Mouse (Mus musculus) liver, embryonic 14.5 days (tissue): ENCODE data around the gene Taok1. TPM values are rescaled to one million over a fixed set of nuclear protein-coding genes. Genes with fewer than 3 reads are reported as not detected.

Source experiments
- ATAC-seq: fragments of 200-750 bp; cut with Nextera tagmentation; 2 replicates; pipeline ENCODE4 v1.8.0; 2017; ENCODE audit warnings: moderate number of reproducible peaks, mild to moderate bottlenecking, moderate library complexity; ENCODE audit not compliant: insufficient read depth
- DNase-seq, 3 experiments: peaks; one replicate each; pipeline ENCODE4 v3.0.0-alpha.2; 2012 to 2013; ENCODE audit warnings: low read depth in 3 of 3, low spot score in 3 of 3
- H3K27ac ChIP-seq: fragments of 300-500 bp; sonication (generic); 2 replicates; pipeline ENCODE4 v1.5.1; 2014; ENCODE audit warnings: moderate library complexity, mild to moderate bottlenecking, control low read depth, inconsistent platforms
- H3K27me3 ChIP-seq: fragments of 300-500 bp; sonication (generic); 2 replicates; pipeline ENCODE4 v1.6.1; 2014; ENCODE audit warnings: mild to moderate bottlenecking, low read length, moderate library complexity; ENCODE audit not compliant: control insufficient read depth, insufficient read depth
- H3K36me3 ChIP-seq: fragments of 300-500 bp; sonication (generic); replicated peaks from 2 replicates; pipeline ENCODE4 v1.6.1; 2014; ENCODE audit warnings: low read depth; ENCODE audit not compliant: control insufficient read depth, insufficient read depth
- H3K4me1 ChIP-seq, 2 experiments: fragments of 200-500 bp in 1 of 2; fragments of 300-500 bp in 1 of 2; sonication (generic) in 1 of 2; replicated peaks; 2 replicates each; pipeline ENCODE4 v1.6.1; 2012 to 2014; ENCODE audit warnings: antibody characterized with exemption in 1 of 2, inconsistent platforms in 1 of 2, low read length in 1 of 2; ENCODE audit not compliant: control insufficient read depth in 2 of 2, insufficient read depth in 2 of 2
- H3K4me2 ChIP-seq: fragments of 300-500 bp; sonication (generic); 2 replicates; pipeline ENCODE4 v1.6.1; 2014; ENCODE audit warnings: low read depth, mild to moderate bottlenecking, control low read depth, moderate library complexity
- H3K4me3 ChIP-seq, 2 experiments: fragments of 200-500 bp in 1 of 2; fragments of 300-500 bp in 1 of 2; sonication (generic) in 1 of 2; 2 replicates each; pipeline ENCODE4 v1.5.1; 2012 to 2014; ENCODE audit warnings: low read depth in 2 of 2, low read length in 2 of 2, mild to moderate bottlenecking in 2 of 2, control low read depth in 1 of 2, inconsistent platforms in 1 of 2, moderate library complexity in 1 of 2; ENCODE audit not compliant: insufficient read depth in 1 of 2
- H3K9ac ChIP-seq: fragments of 300-500 bp; sonication (generic); replicated peaks from 2 replicates; pipeline ENCODE4 v1.6.1; 2014; ENCODE audit warnings: mild to moderate bottlenecking, control low read depth, moderate library complexity
- H3K9me3 ChIP-seq: fragments of 300-500 bp; sonication (generic); 2 replicates; pipeline ENCODE4 v1.6.1; 2016; ENCODE audit warnings: low read length, mixed read lengths; ENCODE audit not compliant: control insufficient read depth
- CTCF ChIP-seq: IDR thresholded peaks from 2 replicates; pipeline ENCODE4 v1.5.1; 2016; ENCODE audit warnings: antibody characterized with exemption, low read depth, control low read depth
- EP300 ChIP-seq: IDR thresholded peaks from 2 replicates; pipeline ENCODE4 v1.6.1; 2016; ENCODE audit warnings: antibody characterized with exemption, low read depth
- WGBS: fragments of 180-500 bp; shearing (Covaris S2); extraction: QIAGEN DNeasy Blood & Tissue Kit; methylation state at CpG from one replicate; pipeline ENCODE4 v1.1.7; 2014; ENCODE audit not compliant: insufficient replicate concordance; 5-methylcytosine and 5-hydroxymethylcytosine counted together
- polyA plus RNA-seq, 2 experiments: library from polyadenylated mRNA; depleted of rRNA in 1 of 2; stranded (reverse) in 1 of 2; unstranded in 1 of 2; fragments of >200 nt; fragmentation: Nextera tagmentation in 1 of 2; extraction: Ambion mirVana in 1 of 2; gene quantifications; 2 replicates each; pipeline versions ENCODE4 v1.2.1 to v1.2.3; 2012 to 2014

The Taok1 gene
- polyA plus RNA-seq, 2 experiments = 3.3 to 4.0 TPM

- TF ChIP-seq EP300 (no peak), CTCF (no peak)
- ATAC-seq (no peak), DNase-seq (no peak)
- Histone ChIP-seq H3K4me3 (peak overlapping the region; percentile 11 to 34; a peak in 3 of 4 replicates), H3K9ac (no peak overlapping the region; the same call in 1 of the 2 replicates), H3K4me2 (peak overlapping the region; percentile 74), H3K9me3 (no peaks in the 10 kb centered on the region), H3K36me3 (no peaks in the 10 kb centered on the region), H3K27me3 (no peaks in the 10 kb centered on the region; the same call in 1 of the 2 replicates), H3K4me1 (peaks cover 27 to 40% of the 10 kb centered on the region in 2 experiments), H3K27ac (no peak overlapping the region)
- WGBS = 15% methylated on average over 11 of the region's 11 CpGs
Observed at GRCm38 (mm10) chr11:77625061-77625855, 17.6 kb upstream of the Taok1 start.

GRCm38 (mm10) chr11:77624441-77625060 lies 16.9 kb upstream of the Taok1 start:
- DNase-seq (no peak), ATAC-seq (no peak)
- Histone ChIP-seq H3K27ac (no peak overlapping the region), H3K9ac (no peak overlapping the region; the same call in 1 of the 2 replicates), H3K27me3 (no peaks in the 10 kb centered on the region; the same call in 1 of the 2 replicates), H3K4me1 (peaks cover 27 to 37% of the 10 kb centered on the region in 2 experiments), H3K4me2 (peak overlapping the region; percentile 74), H3K36me3 (no peaks in the 10 kb centered on the region), H3K4me3 (peak overlapping the region; percentile 11 to 34), H3K9me3 (no peaks in the 10 kb centered on the region)
- WGBS = 2% methylated on average over 17 of the region's 17 CpGs
- TF ChIP-seq CTCF = no peak
- TF ChIP-seq EP300 = no peak

GRCm38 (mm10) chr11:77624002-77624401 lies 16.4 kb upstream of the Taok1 start:
- Histone ChIP-seq H3K4me2 (peak overlapping the region; percentile 74), H3K27me3 (no peaks in the 10 kb centered on the region; the same call in 1 of the 2 replicates), H3K36me3 (no peaks in the 10 kb centered on the region), H3K9ac (no peak overlapping the region; the same call in 1 of the 2 replicates), H3K4me3 (no peak overlapping the region; a peak in 1 of 4 replicates), H3K9me3 (no peaks in the 10 kb centered on the region), H3K4me1 (peaks cover 27 to 34% of the 10 kb centered on the region in 2 experiments), H3K27ac (no peak overlapping the region)
- 29% methylated on average over 5 of the region's 5 CpGs for WGBS
- ATAC-seq = no peak
- TF ChIP-seq CTCF (no peak), EP300 (no peak)
- no peak for DNase-seq

- Histone ChIP-seq H3K27ac (no peak overlapping the region), H3K36me3 (no peaks in the 10 kb centered on the region), H3K9ac (no peak overlapping the region), H3K9me3 (no peaks in the 10 kb centered on the region), H3K4me1 (peaks cover 21 to 24% of the 10 kb centered on the region in 2 experiments), H3K4me3 (no peak overlapping the region), H3K4me2 (no peak overlapping the region), H3K27me3 (no peaks in the 10 kb centered on the region; the same call in none of the 2 replicates)
- 45% methylated on average over 5 of the region's 5 CpGs for WGBS
- no peak for TF ChIP-seq EP300
- TF ChIP-seq CTCF = no peak
- ATAC-seq = no peak
- DNase-seq = no peak
Observed at GRCm38 (mm10) chr11:77621902-77622535, 14.4 kb upstream of the Taok1 start.
